Mouse (Mus musculus): ENCODE measurements around the gene Olfr281.
"Not testable (repeated sequence)": the region's sequence is repeated elsewhere in the genome, so short reads cannot be mapped to it uniquely, and the experiment has no call there.

The Olfr281 gene

DNA sequence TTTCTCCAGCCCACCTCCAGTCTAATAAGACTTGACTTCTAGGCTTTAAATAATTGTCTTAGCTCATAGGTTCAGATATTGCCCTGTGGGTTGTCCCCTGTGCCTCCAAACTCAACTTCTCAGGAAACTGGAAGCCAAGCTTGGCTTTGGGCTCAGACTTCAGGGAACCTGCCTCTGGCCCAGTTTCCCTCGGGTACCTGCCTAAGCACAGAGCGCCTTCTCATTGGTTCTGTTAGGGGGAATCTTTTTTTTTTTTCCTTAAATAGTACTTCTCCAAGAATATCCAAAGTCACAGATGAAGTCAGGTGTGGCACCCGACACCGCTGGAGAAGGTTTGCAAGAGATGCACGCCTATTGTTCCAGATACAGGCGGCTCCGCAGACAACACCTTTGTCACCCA is at the start of gene Olfr281:
Olfr281 (plus strand) TSS at position 301 of the 400 bp plus-strand sequence.
- no peak for DNase-seq

DNA sequence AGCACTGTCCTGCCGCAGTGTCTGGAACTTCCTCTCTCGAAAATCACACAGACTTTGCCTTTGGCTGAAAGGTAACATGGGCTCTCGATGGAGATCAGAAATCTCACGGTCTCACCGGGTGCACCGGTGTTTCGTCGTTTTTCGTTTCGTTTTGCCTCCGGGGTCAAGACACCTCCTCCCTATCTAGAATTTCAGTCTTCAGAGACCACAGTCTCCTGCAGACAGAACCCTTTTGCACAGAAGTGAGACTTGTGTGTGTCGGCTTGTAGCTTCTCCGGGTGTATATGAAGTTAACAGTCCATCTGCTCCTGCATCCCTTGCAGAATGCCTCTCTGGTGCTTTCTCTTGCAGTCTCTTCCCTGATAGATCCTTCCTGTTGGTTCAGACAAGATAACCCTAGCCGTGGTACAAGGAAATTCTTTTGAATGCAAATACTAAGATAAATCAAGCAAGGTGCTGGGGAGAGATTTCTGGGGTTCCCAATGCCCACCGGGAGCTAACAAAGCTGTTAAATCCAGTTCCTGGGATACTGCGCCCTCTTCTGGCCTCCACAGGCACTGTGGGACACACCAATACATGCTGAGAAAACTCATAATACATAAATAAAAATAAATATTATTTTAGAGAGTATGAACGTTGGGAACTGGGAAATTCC is 43.9 kb upstream of the Olfr281 start:
- peak; percentile 72 for DNase-seq

DNA sequence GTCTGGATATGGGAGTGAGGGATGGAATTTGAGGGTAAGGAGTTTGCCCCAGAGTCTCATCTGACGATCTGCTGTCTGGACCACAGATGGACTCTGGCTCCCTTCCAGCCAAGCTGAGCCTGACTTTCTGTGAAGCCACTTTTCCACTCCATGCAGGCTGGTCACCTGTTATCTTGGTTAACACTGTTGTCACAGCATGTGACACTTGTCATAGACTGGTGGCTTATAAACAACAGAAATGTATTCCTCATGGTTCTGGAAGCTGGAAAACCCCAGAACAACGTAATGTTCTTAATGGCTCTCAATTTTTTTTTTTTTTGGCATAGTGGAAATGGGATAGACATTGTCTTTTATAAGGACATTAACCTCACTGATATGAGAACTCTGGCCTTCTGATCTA is 42.8 kb upstream of the Olfr281 start:
- DNase-seq, result no peak

DNA sequence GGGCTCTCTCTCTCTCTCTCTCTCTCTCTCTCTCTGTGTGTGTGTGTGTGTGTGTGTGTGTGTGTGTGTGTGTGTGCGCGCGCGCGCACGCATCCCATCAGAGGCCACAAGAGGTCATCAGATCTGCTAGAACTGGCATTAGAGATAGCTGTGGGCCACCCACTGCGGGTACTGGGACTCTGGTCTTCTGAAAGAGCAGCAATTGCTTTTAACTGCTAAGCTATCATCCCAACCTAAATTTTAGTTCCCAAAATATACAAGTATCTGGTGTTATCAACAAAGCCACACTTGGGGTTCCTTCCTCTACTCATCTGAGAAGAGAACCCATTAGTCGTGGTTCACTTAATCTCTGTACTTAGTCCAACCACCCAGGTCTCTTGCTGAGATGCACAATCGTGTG is 42.1 kb upstream of the Olfr281 start:
- DNase-seq, result no peak

DNA sequence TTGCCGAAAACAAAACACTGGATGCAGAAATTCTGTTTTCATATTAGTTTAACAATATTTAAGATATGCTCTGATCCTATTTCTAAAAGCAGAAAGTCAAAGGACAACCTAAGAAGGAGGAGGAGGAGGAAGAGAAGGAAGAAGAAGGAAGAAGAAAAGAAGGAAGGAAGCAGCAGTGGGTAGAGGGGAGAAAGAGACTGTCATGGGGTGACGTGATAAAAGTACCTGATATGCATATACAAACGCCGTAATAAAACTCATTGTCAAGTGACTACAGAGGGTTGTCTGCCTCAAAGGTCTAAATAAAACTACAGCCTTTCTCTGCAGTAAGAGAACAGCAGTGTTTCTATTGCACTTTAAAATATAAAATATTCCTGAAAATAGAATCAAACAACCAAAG is 36.4 kb upstream of the Olfr281 start:
- no peak for DNase-seq

DNA sequence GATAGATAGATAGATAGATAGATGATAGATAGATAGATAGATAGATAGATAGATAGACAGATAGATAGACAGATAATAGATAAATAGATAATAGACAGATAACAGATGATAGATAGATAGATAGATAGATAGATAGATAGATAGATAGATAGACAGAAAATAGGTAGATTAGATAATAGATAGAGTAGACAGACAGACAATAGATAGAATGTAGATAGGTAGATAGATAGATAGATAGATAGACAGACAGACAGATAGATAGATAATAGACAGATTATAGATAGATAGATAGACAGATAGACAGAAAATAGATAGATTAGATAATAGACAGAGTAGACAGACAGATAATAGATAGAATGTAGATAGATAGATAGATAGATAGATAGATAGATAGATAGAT is 35.6 kb upstream of the Olfr281 start:
- not testable (repeated sequence) for DNase-seq

DNA sequence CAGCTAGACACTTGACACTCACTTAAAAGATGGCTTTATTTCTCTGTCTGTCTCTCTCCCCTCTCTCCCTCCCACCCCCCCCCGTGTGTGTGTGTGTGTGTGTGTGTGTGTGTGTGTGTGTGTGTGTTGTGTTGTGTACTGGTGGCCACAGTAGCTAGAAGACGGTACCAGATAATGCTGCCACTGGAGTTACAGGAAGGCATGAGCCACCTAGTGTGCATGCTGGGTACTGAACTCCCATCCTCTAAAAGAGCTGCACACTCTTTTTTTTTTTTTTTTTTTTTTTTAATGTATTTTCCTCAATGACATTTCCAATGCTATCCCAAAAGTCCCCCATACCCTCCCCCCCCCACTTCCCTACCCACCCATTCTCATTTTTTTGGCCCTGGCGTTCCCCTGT is 35.1 kb upstream of the Olfr281 start:
- peak; percentile 25 for DNase-seq

DNA sequence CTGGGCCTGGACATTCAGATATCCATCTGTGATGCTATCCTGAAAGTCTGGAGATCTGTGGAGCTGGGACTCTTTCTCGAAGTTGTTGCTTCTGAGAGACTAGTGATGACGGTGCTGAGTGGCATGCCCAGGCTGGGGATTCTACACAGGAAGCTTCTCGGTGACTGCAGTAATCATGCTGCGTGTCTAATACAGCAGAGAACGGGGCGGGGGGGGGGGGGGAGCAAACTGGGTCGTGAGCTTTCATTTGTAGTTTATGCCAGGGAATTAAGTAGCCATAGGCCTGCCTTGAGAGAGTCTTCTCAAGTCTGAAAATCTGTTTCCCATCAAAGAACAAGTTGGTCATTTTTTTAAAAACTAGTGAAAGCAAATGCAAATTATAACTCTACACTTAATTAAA is 34.3 kb upstream of the Olfr281 start:
- DNase-seq, result no peak

DNA sequence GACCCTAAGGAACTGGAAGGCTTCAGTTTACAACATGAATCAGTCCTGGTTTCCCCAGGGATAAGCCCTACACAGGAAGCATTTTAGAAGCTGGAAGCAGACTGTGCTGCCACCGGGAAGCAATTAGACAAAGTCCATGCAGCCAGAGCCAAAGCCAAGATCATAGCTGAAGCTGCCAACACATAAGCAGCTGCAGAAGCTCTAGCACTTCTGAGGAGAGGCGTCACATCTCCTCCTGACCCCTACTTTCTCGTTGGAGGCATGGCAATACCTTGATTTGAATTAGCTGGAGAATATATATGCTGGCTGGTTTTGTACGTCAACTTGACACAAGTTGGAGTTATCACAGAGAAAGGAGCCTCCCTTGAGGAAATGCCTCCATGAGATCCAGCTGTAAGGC is 31.5 kb upstream of the Olfr281 start:
- no peak for DNase-seq

DNA sequence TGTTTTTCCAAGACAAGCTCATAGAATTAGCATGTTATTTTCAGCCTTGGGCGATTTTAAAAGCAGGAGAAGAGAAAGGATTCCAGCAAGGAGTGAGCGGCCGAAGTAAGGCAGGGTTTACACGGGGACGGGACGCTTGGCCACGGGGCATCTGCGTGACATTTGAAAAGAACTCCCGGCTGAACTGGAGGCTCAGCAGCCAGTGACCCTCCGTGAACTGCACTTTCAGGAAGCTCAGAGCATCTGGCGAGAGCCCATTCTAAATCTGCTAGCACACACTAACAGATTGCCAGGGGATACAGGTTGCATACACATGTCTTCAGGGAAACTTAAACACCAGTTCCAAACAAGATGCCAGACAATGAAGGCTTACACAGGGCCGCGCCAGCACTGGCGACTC is 28.1 kb upstream of the Olfr281 start:
- no peak for DNase-seq

DNA sequence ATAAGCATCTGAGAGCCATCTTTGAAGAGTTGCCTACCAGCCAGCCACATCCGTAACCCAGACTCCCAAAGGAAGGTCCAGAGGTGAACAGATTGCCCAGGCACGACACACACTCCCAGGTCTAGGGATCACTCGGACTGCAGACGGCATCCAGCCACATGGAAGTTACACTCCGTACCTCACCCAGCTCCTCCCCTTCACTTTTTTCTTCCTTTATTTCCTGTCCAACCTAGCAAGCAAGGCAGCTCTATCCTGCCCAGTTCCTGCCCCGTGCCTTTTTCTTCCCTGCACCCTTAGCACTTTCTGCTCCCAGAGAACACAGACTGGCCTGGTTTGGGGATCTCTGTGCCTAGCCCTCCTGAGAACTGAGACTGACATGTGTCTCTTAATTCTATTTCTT is 27.6 kb upstream of the Olfr281 start:
- DNase-seq, result no peak

DNA sequence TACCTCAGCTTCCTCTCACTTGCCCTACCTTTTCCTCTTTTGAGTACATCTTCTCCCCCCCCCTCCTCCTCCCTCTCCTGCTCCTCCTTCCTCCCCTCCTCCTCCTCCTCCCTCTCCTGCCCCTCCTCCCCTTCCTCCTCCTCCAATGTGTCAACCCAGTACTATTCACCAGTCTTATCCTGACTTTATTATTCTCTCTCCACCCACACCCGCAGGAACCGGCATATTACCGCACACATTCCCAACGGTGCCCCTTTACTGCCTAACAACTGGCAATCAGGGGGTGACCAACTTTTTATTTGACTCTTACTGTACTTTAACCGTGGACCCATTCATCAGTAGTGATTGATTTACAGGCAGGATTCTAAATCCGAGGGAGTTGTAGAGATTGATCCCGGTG is 27.2 kb upstream of the Olfr281 start:
- DNase-seq, result no peak

DNA sequence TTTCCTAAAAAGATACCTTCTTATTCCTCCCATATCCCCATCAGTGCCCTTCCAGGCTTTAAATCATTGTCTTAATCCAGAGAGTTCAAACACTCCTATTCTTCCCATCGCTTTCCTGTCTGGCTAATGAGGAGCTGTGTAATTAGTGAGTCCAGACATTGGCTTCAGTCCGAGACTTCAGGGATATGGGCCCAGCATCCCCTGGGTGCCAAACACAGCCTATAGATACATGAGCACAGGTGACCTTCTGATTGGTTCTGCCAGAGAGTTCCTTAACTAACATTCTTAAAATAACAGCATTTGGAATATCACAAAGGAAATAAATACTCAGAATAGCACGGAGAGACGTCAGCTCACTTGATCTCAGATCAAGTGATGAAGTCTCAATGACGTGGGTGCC is 21.5 kb upstream of the Olfr281 start, which contains the start of gene Olfr282:
Olfr282 (plus strand) TSS at position 301 of the 400 bp plus-strand sequence.
- DNase-seq, result not testable (repeated sequence)

DNA sequence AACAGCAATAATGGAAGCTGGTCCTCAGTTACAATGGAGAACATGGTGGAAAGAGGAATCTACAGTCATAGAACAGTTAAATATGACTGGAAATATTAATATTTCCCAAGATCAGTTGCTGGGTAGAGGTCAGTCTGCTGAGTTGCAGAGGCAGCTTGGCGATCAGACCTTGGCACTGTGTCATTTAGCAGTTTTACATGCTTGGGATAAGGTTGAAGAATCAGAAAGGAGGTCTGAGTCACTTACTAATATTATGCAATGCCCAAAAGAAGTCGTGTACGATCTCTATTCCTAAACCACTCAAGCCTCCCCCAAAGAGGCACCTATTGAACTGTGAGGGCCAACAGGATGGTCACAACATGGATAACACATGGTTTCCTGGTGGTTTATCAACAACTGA is 7.8 kb upstream of the Olfr281 start:
- no peak for DNase-seq

DNA sequence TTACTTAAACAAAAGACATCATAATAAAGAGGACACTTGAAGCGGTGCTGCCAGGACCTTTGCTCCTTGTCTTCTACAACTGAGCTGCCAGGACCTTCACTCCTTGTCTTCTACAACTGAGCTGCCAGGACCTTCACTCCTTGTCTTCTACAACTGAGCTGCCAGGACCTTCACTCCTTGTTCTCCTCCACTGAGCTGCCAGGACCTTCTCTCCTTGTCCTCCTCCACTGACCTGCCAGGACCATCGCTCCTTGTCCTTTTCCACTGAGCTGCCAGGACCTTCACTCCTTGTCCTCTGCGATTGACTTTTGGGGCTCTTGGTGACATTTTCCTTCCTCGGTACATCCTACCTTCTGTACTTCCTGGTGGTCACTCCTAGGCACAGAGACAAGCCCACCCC is 3.9 kb upstream of the Olfr281 start:
- peak; percentile 44 for DNase-seq

DNA sequence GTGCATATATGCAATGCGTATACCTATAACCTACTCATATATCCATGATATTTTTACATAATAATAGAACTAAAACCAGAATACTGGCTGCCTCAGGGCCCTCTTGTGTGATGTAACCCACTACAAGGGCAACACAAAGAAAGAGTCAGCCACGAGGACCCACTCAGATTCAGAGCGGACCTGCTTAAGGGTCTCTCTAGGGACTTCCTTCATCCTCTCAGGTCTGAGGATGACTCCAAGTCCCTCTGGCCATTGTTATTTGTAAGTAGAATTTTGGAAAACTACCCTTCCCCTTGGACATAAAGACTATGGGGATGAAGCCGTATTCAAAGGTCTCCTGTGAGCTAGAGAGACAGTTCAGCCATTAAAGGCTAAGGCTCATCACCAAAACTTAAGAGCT is 17.2 kb downstream of the Olfr281 start, which contains the start of gene OR5BS1P:
OR5BS1P (plus strand) TSS at position 301 of the 400 bp plus-strand sequence.
- DNase-seq, result no peak

DNA sequence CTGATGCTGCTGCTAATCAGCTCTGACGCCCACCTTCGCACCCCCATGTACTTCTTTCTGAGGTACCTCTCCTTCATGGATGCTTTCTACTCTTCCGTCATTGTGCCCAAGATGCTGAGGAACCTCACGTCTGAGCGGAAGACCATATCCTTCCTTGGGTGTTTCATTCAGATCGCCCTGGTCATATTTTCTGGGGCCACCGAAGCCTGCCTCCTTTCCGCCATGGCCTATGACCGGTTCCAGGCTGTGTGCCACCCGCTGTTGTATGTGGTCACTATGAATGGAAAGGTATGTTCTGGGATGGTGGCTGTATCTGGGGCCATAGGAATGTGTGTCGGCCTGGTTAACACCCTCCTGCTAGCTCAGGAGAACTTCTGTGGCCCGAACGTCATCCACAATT is 19.2 kb downstream of the Olfr281 start:
- no peak for DNase-seq

DNA sequence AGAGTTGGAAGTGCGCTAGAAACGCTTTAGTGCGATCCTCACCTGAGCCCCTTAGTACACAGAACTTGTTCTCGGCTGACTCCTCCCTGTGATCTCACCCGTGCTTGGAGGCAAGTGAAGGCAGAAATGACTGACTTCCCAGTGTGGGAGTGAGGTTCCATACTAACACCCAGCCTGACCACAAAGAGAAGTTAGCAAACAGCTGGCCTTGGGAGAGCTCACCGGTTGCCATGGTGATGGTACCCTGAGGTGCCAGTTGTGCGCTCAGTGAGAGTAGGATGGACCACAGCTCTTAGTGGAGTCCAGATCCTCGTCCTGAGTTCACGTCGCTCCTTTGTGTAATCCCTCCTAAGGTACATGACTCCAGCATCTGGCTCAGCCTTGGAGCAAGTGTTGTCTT is 22.6 kb downstream of the Olfr281 start:
- no peak for DNase-seq

DNA sequence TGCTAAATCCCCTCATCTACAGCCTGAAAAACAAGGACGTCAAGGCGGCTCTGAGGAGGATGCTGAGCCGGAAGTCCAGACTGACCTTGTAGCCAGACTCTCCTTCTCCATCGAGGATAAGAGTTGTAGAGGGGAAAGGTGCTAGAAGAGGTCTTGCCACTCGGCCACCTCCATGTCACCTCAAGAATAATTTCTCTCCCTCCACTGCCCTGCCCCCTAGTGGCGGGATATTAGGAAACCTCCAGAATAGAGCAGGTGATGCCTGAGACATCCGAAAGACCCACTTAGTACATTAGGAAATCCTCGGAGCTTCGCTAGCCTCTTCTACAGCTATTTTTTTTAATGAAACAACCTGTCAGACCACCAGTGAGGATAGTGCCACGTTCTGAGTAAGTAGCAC is 23.0 kb downstream of the Olfr281 start:
- peak; percentile 70 for DNase-seq

DNA sequence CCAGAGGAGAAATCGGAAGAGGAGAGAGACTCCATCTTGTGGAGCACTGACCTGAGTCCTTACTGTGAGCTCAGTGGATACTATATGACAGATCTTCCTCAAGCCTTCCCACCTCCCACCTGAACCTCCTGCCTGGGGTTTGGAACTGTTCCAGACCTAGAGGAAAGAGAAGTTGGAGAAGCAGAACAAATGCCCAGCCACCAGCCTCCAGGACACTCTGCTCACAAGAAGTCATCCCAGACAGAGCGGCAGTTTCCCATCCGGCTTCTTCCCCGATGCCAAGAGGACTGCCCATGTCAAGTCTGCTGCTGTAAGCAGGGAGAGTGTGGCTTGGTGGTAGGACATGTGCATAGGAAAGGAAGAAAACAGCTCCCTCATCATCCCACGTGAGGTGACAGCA is 23.9 kb downstream of the Olfr281 start:
- no peak for DNase-seq

DNA sequence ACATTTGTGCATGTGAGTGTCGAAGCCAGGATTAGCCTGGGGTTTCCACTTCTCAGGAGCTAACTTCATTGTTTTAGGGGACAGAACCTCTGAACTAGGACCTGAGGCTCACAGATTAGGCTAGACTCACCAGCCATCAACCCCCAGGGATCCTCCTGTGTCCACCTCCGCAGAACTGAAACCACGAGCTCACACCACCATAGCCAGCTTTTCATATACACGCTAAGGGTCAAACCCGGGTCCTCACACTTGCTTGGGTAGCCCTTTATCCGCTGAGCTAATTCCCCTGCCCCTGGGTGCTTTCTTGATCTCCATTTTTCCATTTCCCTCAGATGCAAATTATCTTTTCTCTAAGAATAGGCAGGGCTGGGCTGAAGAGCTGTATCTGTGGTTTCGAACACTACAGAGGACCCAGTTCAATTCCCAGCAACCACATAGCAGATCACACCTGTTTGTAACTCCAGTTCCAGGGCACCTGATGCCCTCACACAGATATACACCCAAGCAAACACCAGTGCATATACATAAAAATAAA is 27.2 kb downstream of the Olfr281 start:
- no peak for DNase-seq

DNA sequence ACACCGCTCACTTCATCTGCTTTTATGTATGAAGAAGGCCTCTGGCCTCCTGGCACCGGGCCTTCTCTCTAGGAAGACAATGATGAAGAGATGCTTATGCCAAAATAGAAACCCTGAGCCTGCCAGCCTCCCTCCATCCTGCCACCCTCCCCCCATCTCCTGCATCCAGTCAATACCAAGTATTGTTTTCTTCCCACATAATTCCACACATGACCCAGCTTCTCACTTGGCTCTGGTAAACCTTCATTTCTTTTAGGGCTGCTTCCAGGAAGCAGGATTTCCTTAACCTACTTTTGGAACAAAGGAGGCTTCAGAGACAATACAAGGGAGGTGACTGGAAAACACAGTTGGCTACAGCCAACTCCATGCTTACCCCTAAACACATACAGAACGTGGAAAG is 30.3 kb downstream of the Olfr281 start, which contains the start of gene Lalba:
Lalba (minus strand) TSS at position 21 of the 400 bp plus-strand sequence.
- peak; percentile 48 for DNase-seq

DNA sequence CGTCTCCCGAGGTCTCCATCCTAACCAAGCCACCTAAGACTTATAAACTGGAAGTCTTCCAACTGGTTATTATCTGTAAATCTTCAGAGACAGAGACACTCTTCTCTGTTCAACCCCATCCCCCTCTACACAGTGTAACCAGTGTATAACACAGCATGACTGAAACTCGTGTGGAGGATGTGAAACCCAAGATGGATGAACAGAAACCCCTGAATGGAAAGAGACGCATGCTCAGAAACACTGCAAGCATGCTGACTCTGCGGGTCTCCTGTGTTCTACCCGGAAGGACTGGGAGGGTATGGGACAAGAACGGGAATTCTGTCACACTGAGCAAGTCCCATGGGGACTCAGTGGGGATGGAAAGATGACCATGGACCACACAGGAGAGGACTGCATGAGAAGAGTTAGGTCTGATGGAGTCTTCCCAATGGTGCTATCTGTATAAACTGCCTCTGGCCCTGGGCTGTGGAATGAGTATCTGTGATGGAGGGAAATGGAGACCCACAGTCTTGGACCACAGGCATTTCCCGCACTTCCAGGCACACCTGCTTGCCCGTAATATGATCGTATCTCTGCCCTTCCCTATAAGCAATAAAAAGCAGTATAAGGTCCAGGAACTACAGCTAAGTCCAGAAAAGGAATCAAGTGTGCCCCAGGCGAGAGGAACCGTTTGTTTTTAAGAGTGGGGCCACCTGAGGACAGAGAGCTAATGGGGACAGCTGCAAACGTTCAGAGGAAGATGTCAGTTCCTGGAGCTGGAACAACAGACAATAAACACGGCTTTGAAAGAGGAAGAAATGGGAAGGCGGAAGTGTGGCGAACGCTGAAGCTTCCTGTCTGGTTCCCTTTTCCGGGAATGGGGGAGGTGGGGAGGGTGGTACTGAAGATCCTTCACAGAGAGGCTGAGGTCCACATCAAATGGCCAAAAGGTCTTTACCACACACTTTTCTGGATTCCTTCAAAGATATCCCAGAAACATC is 31.8 kb downstream of the Olfr281 start:
- peak; percentile 73 for DNase-seq

Measured in kidney, postnatal 10 days (tissue).